Mouse (Mus musculus) embryonic facial prominence, embryonic 12.5 days (tissue): ENCODE results near the gene Fam174b. TPM values are rescaled to one million over a fixed set of nuclear protein-coding genes. Genes with fewer than 3 reads are reported as not detected.

ENCODE experiments used
- ATAC-seq: fragments of 200-750 bp; cut with Nextera tagmentation; 2 replicates; pipeline ENCODE4 v1.8.0; 2017; ENCODE audit not compliant: insufficient number of reproducible peaks, insufficient read depth, low FRiP score, low TSS enrichment
- H3K27ac ChIP-seq: fragments of 300-500 bp; sonication (generic); 2 replicates; pipeline ENCODE4 v1.5.1; 2016; ENCODE audit warnings: mild to moderate bottlenecking
- H3K27me3 ChIP-seq: fragments of 300-500 bp; sonication (generic); 2 replicates; pipeline ENCODE4 v1.6.1; 2016; ENCODE audit warnings: mild to moderate bottlenecking, moderate library complexity
- H3K36me3 ChIP-seq: fragments of 300-500 bp; sonication (generic); 2 replicates; pipeline ENCODE4 v1.6.1; 2016; ENCODE audit warnings: mild to moderate bottlenecking
- H3K4me1 ChIP-seq: fragments of 300-500 bp; sonication (generic); 2 replicates; pipeline ENCODE4 v1.6.1; 2016
- H3K4me2 ChIP-seq: fragments of 300-500 bp; sonication (generic); replicated peaks from 2 replicates; pipeline ENCODE4 v1.6.1; 2016; ENCODE audit warnings: mild to moderate bottlenecking, moderate library complexity
- H3K4me3 ChIP-seq: fragments of 300-500 bp; sonication (generic); 2 replicates; pipeline ENCODE4 v1.5.1; 2016; ENCODE audit warnings: mild to moderate bottlenecking
- H3K9ac ChIP-seq: fragments of 300-500 bp; sonication (generic); 2 replicates; pipeline ENCODE4 v1.6.1; 2016; ENCODE audit warnings: mild to moderate bottlenecking, moderate library complexity
- H3K9me3 ChIP-seq: fragments of 300-500 bp; sonication (generic); 2 replicates; pipeline ENCODE4 v1.6.1; 2016; ENCODE audit warnings: mild to moderate bottlenecking, moderate library complexity
- WGBS: fragments of 180-500 bp; shearing (Covaris S2); methylation state at CpG from one replicate; pipeline ENCODE4 v1.1.7; 2016; 5-methylcytosine and 5-hydroxymethylcytosine counted together
- polyA plus RNA-seq: library from polyadenylated mRNA; unstranded; fragments of >200 nt; fragmentation: Nextera tagmentation; extraction: Ambion mirVana; gene quantifications from 2 replicates; pipeline ENCODE4 v1.2.1, GENCODE M21; 2016

The Fam174b gene
- 52.0 and 55.0 TPM in 2 replicates for polyA plus RNA-seq

- peaks cover 23% of the 10 kb centered on the region; the same call in 1 of the 2 replicates for H3K4me1 ChIP-seq
- H3K36me3 ChIP-seq: no peaks in the 10 kb centered on the region
- H3K9me3 ChIP-seq: no peaks in the 10 kb centered on the region
- H3K4me2 ChIP-seq: peak within 1 kb of the TSS; percentile 85
- peaks cover 12% of the 10 kb centered on the region; the same call in 1 of the 2 replicates for H3K27me3 ChIP-seq
- under 1% methylated on average over 94 of the region's 94 CpGs for WGBS
- peak; percentile 86 for ATAC-seq
- H3K4me3 ChIP-seq: peak within 1 kb of the TSS; percentile 67
- peak within 1 kb of the TSS; percentile 72 for H3K9ac ChIP-seq
- peak within 1 kb of the TSS; percentile 70 for H3K27ac ChIP-seq
Measured at GRCm38 (mm10) chr7:73740111-73741035, at the start of gene Fam174b. Gene Fam174b (plus strand): TSS chr7:73740302.

- Histone ChIP-seq H3K9ac (no peak overlapping the region), H3K36me3 (no peaks in the 10 kb centered on the region), H3K4me1 (no peaks in the 10 kb centered on the region), H3K9me3 (no peaks in the 10 kb centered on the region), H3K27me3 (no peaks in the 10 kb centered on the region), H3K4me3 (no peak overlapping the region), H3K4me2 (no peak overlapping the region), H3K27ac (no peak overlapping the region)
- WGBS: 77% methylated on average over 3 of the region's 3 CpGs
- no peak for ATAC-seq
Measured at GRCm38 (mm10) chr7:73697092-73697491, 43.0 kb upstream of the Fam174b start.

DNA sequence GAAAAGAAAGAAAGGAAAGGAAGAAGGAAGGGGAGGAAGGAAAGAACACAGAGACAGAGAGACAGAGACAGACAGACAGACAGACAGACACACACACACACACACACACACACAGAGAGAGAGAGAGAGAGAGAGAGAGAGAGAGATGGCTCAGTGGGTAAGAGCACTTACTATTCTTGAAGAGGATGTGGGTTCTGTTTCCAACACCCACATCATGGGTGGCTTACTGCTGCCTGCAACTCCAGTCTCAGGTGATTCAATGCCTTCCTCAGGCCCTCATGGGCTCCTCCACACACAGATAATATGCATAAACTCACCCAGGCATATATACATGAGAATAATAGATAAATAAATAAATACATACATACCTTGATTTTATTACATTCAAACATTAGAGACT is 35.8 kb upstream of the Fam174b start:
- no peak for ATAC-seq
- no peak overlapping the region for H3K9ac ChIP-seq
- H3K27ac ChIP-seq: no peak overlapping the region
- H3K4me2 ChIP-seq: no peak overlapping the region
- H3K27me3 ChIP-seq: no peaks in the 10 kb centered on the region
- no peaks in the 10 kb centered on the region for H3K36me3 ChIP-seq
- no peak overlapping the region for H3K4me3 ChIP-seq
- no peaks in the 10 kb centered on the region for H3K4me1 ChIP-seq
- H3K9me3 ChIP-seq: no peaks in the 10 kb centered on the region

- Histone ChIP-seq H3K9me3 (no peaks in the 10 kb centered on the region), H3K27ac (no peak overlapping the region), H3K9ac (no peak overlapping the region), H3K36me3 (no peaks in the 10 kb centered on the region), H3K4me1 (peaks cover 12% of the 10 kb centered on the region; the same call in 1 of the 2 replicates), H3K4me3 (no peak overlapping the region), H3K4me2 (no peak overlapping the region), H3K27me3 (no peaks in the 10 kb centered on the region)
- 89% methylated on average over 8 of the region's 8 CpGs for WGBS
- ATAC-seq: no peak
Measured at GRCm38 (mm10) chr7:73713506-73713905, 26.6 kb upstream of the Fam174b start.

DNA sequence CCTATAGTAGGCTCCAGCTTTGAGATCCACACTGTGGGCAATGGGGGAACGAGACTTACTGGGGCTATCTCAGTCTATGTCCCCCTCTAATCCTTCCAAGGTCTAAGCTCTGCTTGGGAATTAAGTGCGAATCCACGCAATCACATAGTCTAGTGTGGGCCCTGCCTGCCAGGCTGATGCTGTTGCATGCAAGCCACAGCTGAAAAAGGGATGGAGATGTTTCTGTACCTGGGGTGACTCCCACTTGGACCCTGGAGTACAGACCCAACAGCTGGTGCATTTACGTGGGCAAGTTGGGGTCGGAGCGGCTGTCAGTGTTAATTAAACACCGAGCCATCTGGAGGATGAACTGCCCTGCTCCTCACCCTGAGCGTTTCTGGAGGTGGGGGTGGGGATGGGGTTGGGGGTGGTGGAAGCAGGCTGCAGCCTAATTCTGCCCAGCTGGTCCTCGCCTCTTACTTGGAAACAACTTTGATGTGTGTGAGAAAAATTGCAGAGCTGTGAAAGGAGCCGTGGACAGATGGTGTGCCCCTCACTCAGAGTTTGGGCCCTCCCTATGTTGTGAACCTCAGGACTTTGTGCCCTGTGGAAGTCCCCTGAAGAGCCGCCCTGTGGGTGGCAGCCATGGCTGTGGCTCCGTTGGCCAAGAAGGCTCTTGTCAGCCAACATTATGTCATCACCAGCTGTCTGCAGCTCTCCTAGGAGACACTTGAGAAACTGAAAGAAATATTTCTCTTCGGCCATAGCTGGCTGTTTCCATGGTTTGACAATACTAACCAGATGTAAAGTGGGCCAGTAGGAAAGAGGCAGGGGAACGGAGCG is 24.0 kb upstream of the Fam174b start:
- Histone ChIP-seq H3K9me3 (no peaks in the 10 kb centered on the region), H3K36me3 (no peaks in the 10 kb centered on the region), H3K4me2 (peak overlapping the region; percentile 11; the same call in 1 of the 2 replicates), H3K27me3 (no peaks in the 10 kb centered on the region), H3K27ac (peak overlapping the region; percentile 54; the same call in 1 of the 2 replicates), H3K4me3 (no peak overlapping the region), H3K4me1 (peaks cover 12% of the 10 kb centered on the region; the same call in 1 of the 2 replicates), H3K9ac (no peak overlapping the region)
- WGBS: 41% methylated on average over 15 of the region's 15 CpGs
- ATAC-seq: peak; percentile 81

DNA sequence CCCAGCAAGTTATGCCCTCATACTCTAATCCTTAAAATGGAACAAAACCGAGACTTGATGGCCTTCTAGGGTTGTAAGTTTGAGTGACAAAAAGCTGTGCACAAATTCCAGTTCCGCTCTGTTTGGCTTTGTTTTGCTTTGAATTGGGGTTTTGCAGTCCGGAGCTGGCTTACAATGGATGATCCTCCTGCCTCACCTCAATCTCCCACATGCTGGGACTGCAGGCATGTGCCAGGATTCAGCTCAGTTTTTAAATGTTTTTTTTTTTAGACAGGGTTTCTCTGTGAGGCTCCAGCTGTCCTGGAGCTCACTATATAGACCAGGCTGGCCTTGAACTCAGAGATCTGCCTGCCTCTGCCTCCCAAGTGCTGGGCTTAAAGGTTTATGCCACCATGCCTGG is 23.3 kb upstream of the Fam174b start:
- H3K27me3 ChIP-seq: no peaks in the 10 kb centered on the region
- H3K4me3 ChIP-seq: no peak overlapping the region
- no peak for ATAC-seq
- H3K36me3 ChIP-seq: no peaks in the 10 kb centered on the region
- no peak overlapping the region for H3K9ac ChIP-seq
- 57% methylated on average over 3 of the region's 3 CpGs for WGBS
- peaks cover 12% of the 10 kb centered on the region; the same call in 1 of the 2 replicates for H3K4me1 ChIP-seq
- H3K27ac ChIP-seq: 0 out of 2 replicates have a peak overlapping the region, but pooled peaks have one; percentile 30
- H3K4me2 ChIP-seq: peak overlapping the region; percentile 11; the same call in 1 of the 2 replicates
- no peaks in the 10 kb centered on the region for H3K9me3 ChIP-seq

DNA sequence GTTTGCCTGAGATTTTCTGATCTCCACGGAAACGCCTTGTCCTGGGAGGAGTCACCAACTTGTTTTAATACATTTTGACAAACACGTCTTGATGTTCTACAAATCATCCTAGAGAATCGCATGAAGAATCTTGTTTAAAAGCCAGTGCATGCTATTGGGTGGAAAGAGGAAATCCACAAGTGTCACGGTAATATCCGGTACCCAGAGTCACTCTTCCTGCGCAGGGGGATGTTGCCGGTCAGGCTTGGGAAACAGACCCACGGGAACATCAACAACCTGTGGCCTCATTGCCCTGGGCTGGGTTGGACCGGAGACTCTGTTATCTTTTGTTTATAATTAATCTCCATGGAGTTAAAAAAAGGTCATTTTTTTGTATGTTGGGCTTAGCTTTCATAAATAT is 22.1 kb upstream of the Fam174b start:
- Histone ChIP-seq H3K9ac (no peak overlapping the region), H3K4me3 (no peak overlapping the region), H3K27ac (no peak overlapping the region), H3K36me3 (no peaks in the 10 kb centered on the region), H3K27me3 (no peaks in the 10 kb centered on the region), H3K4me1 (peaks cover 12% of the 10 kb centered on the region; the same call in 1 of the 2 replicates), H3K9me3 (no peaks in the 10 kb centered on the region), H3K4me2 (no peak overlapping the region)
- WGBS: 66% methylated on average over 10 of the region's 10 CpGs
- ATAC-seq: no peak

DNA sequence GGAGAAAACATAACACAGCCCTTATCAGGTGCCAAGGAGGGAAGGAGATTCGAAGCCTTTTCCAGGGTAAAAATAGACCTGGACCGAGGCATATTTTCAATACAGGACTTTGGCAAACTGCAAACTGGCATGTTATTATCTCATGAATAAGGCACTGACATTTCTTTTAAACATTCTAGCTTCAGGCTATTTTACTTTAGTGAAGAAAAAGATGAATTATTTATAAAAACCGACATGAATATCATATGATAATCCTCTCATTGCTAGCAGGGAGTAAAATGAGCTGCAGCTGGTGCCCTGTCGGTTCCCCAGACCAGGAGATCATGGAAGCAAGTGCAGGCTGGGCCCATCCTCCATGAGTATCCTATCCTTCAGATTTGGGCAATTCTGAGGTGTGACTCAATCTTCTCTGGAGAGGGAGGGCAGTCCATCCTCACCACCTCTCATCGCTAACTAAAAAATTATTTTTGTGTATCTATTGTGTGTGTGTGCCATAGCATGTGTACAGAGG is 21.6 kb upstream of the Fam174b start:
- Histone ChIP-seq H3K4me3 (no peak overlapping the region), H3K9ac (no peak overlapping the region), H3K27me3 (no peaks in the 10 kb centered on the region), H3K27ac (no peak overlapping the region), H3K9me3 (no peaks in the 10 kb centered on the region), H3K4me2 (no peak overlapping the region), H3K4me1 (peaks cover 12% of the 10 kb centered on the region; the same call in 1 of the 2 replicates), H3K36me3 (no peaks in the 10 kb centered on the region)
- no peak for ATAC-seq
- 50% methylated on average over 5 of the region's 5 CpGs for WGBS

DNA sequence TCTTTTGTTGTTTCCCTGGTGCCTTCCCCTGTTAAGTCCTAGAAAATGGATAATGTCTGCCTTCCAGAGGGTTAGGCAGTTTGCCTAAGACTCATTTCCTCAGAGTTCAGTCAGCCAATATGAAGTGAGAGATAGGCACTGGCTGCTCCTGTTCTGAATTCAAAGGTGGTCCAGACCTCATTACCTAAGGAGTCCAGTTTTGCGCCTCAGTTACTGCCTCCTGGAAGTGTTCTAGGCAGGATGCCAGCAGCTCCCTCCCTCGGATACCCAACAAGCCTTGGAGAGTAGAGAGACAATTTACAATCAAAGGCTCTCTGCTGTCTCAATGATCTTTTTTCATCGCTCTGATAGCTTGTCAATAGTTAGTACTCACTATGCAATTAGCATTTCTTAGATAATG is 19.1 kb upstream of the Fam174b start:
- Histone ChIP-seq H3K36me3 (no peaks in the 10 kb centered on the region), H3K9ac (no peak overlapping the region), H3K4me3 (no peak overlapping the region), H3K27me3 (no peaks in the 10 kb centered on the region), H3K4me2 (no peak overlapping the region), H3K9me3 (no peaks in the 10 kb centered on the region), H3K27ac (no peak overlapping the region), H3K4me1 (peaks cover 10% of the 10 kb centered on the region; the same call in 1 of the 2 replicates)
- WGBS: 75% methylated on average over 3 of the region's 3 CpGs
- ATAC-seq: no peak

DNA sequence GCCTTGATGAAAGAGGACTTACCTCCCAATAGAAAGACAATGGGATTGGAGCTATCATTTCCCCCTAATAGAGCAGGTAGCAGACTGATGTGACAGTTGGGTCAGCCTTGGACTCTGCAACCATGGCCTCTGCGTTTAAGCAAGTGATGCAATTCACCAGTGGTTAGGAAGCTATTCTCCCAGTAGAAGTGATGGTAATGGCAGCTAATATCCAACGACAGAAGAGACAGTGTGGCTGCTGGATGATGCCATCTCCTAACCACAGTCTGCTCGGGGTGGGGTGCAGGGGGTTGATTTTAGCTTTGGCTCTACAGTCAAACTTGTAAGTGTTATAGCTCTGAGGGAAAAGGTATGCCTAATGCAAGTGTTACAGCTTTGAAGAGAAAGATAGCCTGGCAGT is 18.3 kb upstream of the Fam174b start:
- Histone ChIP-seq H3K27me3 (no peaks in the 10 kb centered on the region), H3K4me2 (no peak overlapping the region), H3K4me3 (no peak overlapping the region), H3K4me1 (peaks cover 3% of the 10 kb centered on the region; the same call in 1 of the 2 replicates), H3K9me3 (no peaks in the 10 kb centered on the region), H3K9ac (no peak overlapping the region), H3K36me3 (no peaks in the 10 kb centered on the region), H3K27ac (no peak overlapping the region)
- ATAC-seq: no peak
- 88% methylated on average over 3 of the region's 3 CpGs for WGBS

GRCm38 (mm10) chr7:73729913-73730312 is 10.2 kb upstream of the Fam174b start:
- H3K9me3 ChIP-seq: 0 out of 2 replicates have a peak, but pooled peaks cover 2% of the 10 kb centered on the region
- H3K9ac ChIP-seq: no peak overlapping the region
- WGBS: 54% methylated on average over 7 of the region's 7 CpGs
- no peak overlapping the region for H3K27ac ChIP-seq
- H3K27me3 ChIP-seq: no peaks in the 10 kb centered on the region
- ATAC-seq: no peak
- no peaks in the 10 kb centered on the region for H3K36me3 ChIP-seq
- no peak overlapping the region for H3K4me3 ChIP-seq
- H3K4me2 ChIP-seq: no peak overlapping the region
- peaks cover 5% of the 10 kb centered on the region; the same call in 1 of the 2 replicates for H3K4me1 ChIP-seq
